In the genomic region with DNA sequence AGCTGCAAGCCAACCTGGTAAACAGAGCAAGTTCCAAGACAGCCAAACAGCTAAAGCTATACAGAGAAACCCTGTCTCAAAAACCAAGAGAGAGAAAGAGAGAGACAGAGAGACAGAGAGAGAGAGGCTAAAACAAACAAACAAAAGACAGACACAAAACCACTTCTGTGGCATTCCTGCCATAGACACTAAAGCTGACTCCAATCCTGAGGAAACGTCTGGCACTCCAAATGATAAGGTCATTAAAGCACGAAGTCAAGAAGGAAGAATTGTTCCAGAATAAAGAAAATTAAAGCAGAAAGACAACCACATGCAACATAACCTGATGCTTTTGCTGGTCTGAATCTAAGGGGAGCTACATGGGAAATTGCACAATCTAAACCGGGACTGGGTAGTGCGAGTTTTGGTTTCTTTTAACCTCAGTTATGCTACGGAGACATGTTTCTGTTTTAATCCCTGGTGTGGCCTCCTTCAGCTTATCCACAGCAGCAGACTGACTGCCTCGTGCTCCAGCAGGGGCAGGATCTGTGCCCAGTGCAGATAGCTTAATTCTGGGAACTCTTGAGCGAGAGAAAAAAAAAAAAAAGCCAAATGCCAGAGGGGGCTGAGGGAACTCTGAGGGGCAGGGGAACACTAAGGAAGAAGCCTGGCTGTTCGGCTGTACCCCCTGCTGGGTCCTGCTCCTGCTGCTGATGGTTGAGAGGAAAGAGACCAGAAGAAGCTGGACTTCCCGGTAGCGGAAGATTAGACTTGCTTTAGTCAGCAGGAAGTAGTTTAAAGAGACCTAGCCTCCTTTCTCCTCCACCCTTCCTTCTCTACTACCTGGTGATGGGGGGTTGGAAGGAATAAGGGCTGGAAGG, we compare ENCODE assay signal across 12 mouse cellular contexts. TPM values are rescaled to one million over a fixed set of nuclear protein-coding genes. Genes with fewer than 3 reads are reported as not detected.
DNase-seq lines count a peak whose midpoint lies in the region; ATAC-seq and TF ChIP-seq lines count a peak whose summit lies in the region.
"Had no signal": no experiment of that assay in that cellular context is flagged by ENCODE, and none has a peak within 500 bp of the region (broad histone marks: within the 10 kb centered on the region; RNA-seq: fewer than 3 reads in every experiment).

No protein-coding gene starts in this region.

- no peaks in the 10 kb centered on the region for H3K4me1 ChIP-seq in embryonic facial prominence, embryonic 15.5 days
- H3K4me1 ChIP-seq: forebrain, embryonic 13.5 days; intestine, embryonic 15.5 days had no signal

- H3K79me2 ChIP-seq in C2C12 (ENCODE audit: control insufficient read depth, insufficient read depth) = no peaks in the 10 kb centered on the region

- peak overlapping the region; percentile 31 for H3K27ac ChIP-seq in gastrocnemius, adult 2 months
- peak overlapping the region; percentile 31; the same call in 1 of the 2 replicates for H3K27ac ChIP-seq in embryonic facial prominence, embryonic 15.5 days (replicated peaks)
- H3K27ac ChIP-seq: forebrain, embryonic 13.5 days; intestine, embryonic 15.5 days had no signal

- H3ac ChIP-seq in C2C12 (ENCODE audit: control insufficient read depth, insufficient read length, low read depth) = peak overlapping the region; percentile 18

- no peak overlapping the region for H3K9ac ChIP-seq in embryonic facial prominence, embryonic 15.5 days
- H3K9ac ChIP-seq: forebrain, embryonic 13.5 days; intestine, embryonic 15.5 days had no signal

- H3K36me3 ChIP-seq in C2C12 (ENCODE audit: control insufficient read depth, insufficient read depth) = peaks cover 22% of the 10 kb centered on the region
- peaks cover 17% of the 10 kb centered on the region; the same call in 1 of the 2 replicates for H3K36me3 ChIP-seq in embryonic facial prominence, embryonic 15.5 days

- intact Hi-C loops in gastrocnemius, adult 2 months (cut with DNase I) = no loop called here

- ATAC-seq in embryonic facial prominence, embryonic 15.5 days (ENCODE audit: insufficient number of reproducible peaks, low FRiP score, low TSS enrichment, low read depth) = no peak
- ATAC-seq: forebrain, embryonic 13.5 days; intestine, embryonic 15.5 days had no signal

- DNase-seq in gastrocnemius, adult 2 months = no peak
- DNase-seq in gastrocnemius, adult 8-10 months (ENCODE audit: low spot score in 2 of 2) = no peak
- peak; percentile 66 for DNase-seq in induced T-regulatory cell, adult 2 months (ENCODE audit: low read depth)
- DNase-seq in cerebellum, postnatal 36 days = no peak
- DNase-seq in kidney, adult 8-10 months = no peak
- DNase-seq in gastrocnemius, adult 18-20 months (ENCODE audit: low spot score) = no peak
- DNase-seq: adrenal gland, postnatal 36 days had no signal

- H3K9me3 ChIP-seq in embryonic facial prominence, embryonic 15.5 days (replicated peaks) = no peaks in the 10 kb centered on the region
- H3K9me3 ChIP-seq: forebrain, embryonic 13.5 days; intestine, embryonic 15.5 days had no signal

- H3K4me3 ChIP-seq in gastrocnemius, adult 2 months = peak overlapping the region; percentile 9; the same call in 1 of the 2 replicates
- no peak overlapping the region for H3K4me3 ChIP-seq in C2C12 (ENCODE audit: insufficient read depth, poor library complexity, severe bottlenecking)
- H3K4me3 ChIP-seq in embryonic facial prominence, embryonic 15.5 days (replicated peaks) = no peak overlapping the region
- H3K4me3 ChIP-seq: forebrain, embryonic 13.5 days; intestine, embryonic 15.5 days had no signal

- H3K27me3 ChIP-seq in C2C12 (ENCODE audit: control insufficient read depth, insufficient read depth, insufficient read length) = no peaks in the 10 kb centered on the region
- H3K27me3 ChIP-seq in embryonic facial prominence, embryonic 15.5 days = no peaks in the 10 kb centered on the region
- H3K27me3 ChIP-seq: forebrain, embryonic 13.5 days; intestine, embryonic 15.5 days had no signal

- no peak overlapping the region for H3K4me2 ChIP-seq in embryonic facial prominence, embryonic 15.5 days (replicated peaks)
- H3K4me2 ChIP-seq: forebrain, embryonic 13.5 days; intestine, embryonic 15.5 days had no signal

- no peaks in the 10 kb centered on the region for H3K79me3 ChIP-seq in C2C12 (ENCODE audit: low read depth)

- no peak for TF ChIP-seq CTCF in gastrocnemius, adult 2 months (IDR thresholded peaks at IDR 0.05)
- TF ChIP-seq CTCF in C2C12 (IDR thresholded peaks at IDR 0.05; ENCODE audit: control insufficient read depth, insufficient read depth, insufficient read length) = no peak

- 39% methylated on average over 10 of the region's 10 CpGs for WGBS in embryonic facial prominence, embryonic 15.5 days

TF ChIP-seq in C2C12, 6 proteins besides CTCF, POLR2A, EP300 and RAD21:
- peak; percentile 54 for TF ChIP-seq CEBPB (IDR thresholded peaks at IDR 0.05; ENCODE audit: low read depth)
- no peak for TF ChIP-seq FOSL1 (IDR thresholded peaks at IDR 0.05; ENCODE audit: insufficient read depth, low read length, poor library complexity, severe bottlenecking)

RNA-seq across cellular contexts. Expression of a gene that starts 21.9 kb away (rescaled TPM):
- 10 to 100 TPM; 17.3 to 19.0 TPM for total RNA-seq in gastrocnemius, adult 2 months (2021)
- total RNA-seq in gastrocnemius, adult 8-10 months (2022) = 10 to 100 TPM; 16.5 to 20.3 (median 18.0) TPM
- 12.0 TPM for polyA plus RNA-seq in C2C12 (2012; fragmentation: generic; extraction: Trizol)
- 8.9 and 9.2 TPM in 2 replicates for polyA plus RNA-seq in embryonic facial prominence, embryonic 15.5 days (2015; fragmentation: Nextera tagmentation; extraction: Ambion mirVana)
- total RNA-seq in gastrocnemius, adult 18-20 months (2021) = 10 to 100 TPM; 17.0 to 17.7 TPM

RNA-seq across cellular contexts. Expression of a gene that starts 39.2 kb away (rescaled TPM):
- total RNA-seq in gastrocnemius, adult 2 months (2021) = under 1 TPM in 1 of 2 experiments, not detected in 1; 0.39 TPM
- under 1 TPM in 2 of 4 experiments, not detected in 2; 0.41 to 0.61 TPM for total RNA-seq in gastrocnemius, adult 8-10 months (2022)
- polyA plus RNA-seq in C2C12 (2012; fragmentation: generic; extraction: Trizol) = 0.12 TPM
- 0.33 and 0.72 TPM in 2 replicates for polyA plus RNA-seq in embryonic facial prominence, embryonic 15.5 days (2015; fragmentation: Nextera tagmentation; extraction: Ambion mirVana)
- total RNA-seq in gastrocnemius, adult 18-20 months (2021) = under 1 TPM in 1 of 2 experiments, not detected in 1; 0.47 TPM
- polyA plus RNA-seq: limb, embryonic 11.5 days had no signal

RNA-seq across cellular contexts. Expression of a gene that starts 39.7 kb away (rescaled TPM):
- 1 to 10 TPM; 4.0 to 4.1 TPM for total RNA-seq in gastrocnemius, adult 2 months (2021)
- 1 to 10 TPM; 6.4 to 7.9 (median 6.8) TPM for total RNA-seq in gastrocnemius, adult 8-10 months (2022)
- polyA plus RNA-seq in C2C12 (2012; fragmentation: generic; extraction: Trizol) = 39.9 TPM
- polyA plus RNA-seq in embryonic facial prominence, embryonic 15.5 days (2015; fragmentation: Nextera tagmentation; extraction: Ambion mirVana) = 41.0 and 43.5 TPM in 2 replicates
- 1 to 10 TPM; 4.1 to 5.5 TPM for total RNA-seq in gastrocnemius, adult 18-20 months (2021)
